Mouse (Mus musculus) brain, embryonic 14.5 days (tissue): ENCODE measurements around the gene Arid5b.

Experiments used
- CTCF ChIP-seq: fragments of 200-500 bp; IDR thresholded peaks from 2 replicates; pipeline ENCODE4 v1.5.1; 2012; ENCODE audit warnings: inconsistent platforms, mild to moderate bottlenecking, moderate library complexity, borderline replicate concordance; ENCODE audit not compliant: insufficient read depth, insufficient read length; ENCODE audit errors: extremely low read depth
- POLR2A ChIP-seq: fragments of 200-500 bp; IDR thresholded peaks from 2 replicates; pipeline ENCODE4 v1.6.1; 2012; ENCODE audit warnings: mild to moderate bottlenecking, inconsistent platforms, borderline replicate concordance; ENCODE audit not compliant: poor library complexity, insufficient read depth, insufficient read length, severe bottlenecking; ENCODE audit errors: extremely low read depth

DNA sequence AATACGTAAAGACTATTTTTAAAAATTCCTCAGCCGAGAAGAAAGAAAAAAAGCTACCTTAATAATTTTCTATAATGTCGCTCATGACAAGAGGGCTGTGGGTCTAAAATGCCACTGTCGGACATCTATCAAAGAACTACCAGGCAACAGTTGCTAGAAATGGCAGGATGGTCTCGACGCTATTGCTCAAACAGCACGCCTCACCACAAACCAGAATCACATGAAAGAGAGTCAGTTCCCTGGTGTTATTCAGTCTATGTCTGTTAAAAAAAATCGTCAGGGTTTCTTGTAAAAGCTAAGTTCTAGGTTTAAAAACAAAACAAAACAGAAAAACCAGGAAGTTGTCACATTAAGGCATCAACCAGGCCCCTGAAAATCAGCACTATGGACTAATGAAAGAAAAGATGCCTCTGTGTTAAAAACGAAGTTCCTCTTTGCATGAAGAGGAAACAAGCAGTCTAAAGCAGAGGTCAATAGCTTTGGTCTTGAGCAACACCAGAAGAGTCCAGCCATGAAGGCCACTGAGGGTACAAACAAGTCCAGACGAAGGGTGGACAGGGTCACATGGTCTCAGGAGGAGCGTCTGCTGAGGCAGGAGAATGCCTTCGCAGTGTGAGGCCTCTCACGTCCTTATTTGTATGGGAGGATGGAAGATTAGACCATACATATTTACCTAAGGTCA, 37.6 kb downstream of the Arid5b start:
- TF ChIP-seq CTCF = no peak
- no peak for TF ChIP-seq POLR2A
